Mouse (Mus musculus): ENCODE results near the gene Sumf1.

DNA sequence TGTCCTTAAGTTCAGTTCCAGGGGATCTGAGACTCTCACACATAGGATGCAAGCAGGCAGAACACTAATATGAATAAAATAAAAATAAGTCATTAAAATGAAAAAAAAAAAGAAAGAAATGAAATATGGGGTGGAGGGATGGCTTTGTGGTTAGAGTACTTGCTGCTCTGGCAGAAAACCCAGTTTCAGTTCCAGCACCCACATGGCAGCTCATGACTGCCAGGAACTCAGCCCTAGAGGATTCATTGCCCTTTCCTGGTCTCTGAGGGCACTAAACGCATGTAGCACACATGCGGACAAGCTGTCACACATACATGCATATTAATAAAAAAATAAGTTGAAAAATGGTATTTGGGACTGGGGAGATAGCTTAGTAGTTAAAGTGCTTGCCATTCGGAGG lies 45.2 kb upstream of the Sumf1 start:
- TF ChIP-seq FLI1 (IDR thresholded peaks at IDR 0.05; ENCODE audit: low read length) (no peak), GATA1 (IDR thresholded peaks at IDR 0.05; ENCODE audit: borderline replicate concordance, low read length) (no peak)

Measured in megakaryocyte, embryonic 14.5 days (primary cell).